Mouse (Mus musculus): Measurements from ENCODE around the gene Zfp651.

DNA sequence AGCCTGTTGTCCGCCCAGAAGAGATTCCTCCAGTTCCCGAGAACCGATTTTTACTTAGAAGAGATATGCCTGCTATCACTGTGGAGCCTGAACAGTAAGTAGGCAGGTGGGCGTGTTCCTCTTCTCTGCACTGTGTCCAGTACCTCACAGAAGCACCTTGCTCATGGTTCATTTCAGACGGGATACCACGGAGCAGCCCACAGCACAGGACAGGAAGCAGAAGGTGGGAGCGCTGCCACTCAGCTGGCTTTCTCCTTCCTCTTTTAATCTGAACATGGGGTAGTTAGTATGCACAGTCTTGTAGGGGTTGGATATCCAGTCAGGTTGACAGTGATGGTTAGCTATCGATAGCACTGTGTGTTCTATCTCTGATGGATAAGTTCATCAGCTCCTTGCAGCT is 15.1 kb upstream of the Zfp651 start:
- TF ChIP-seq CTCF (IDR thresholded peaks at IDR 0.05; ENCODE audit: low read depth) (no peak), EP300 (IDR thresholded peaks at IDR 0.05; ENCODE audit: low read depth) (no peak)
